Mouse (Mus musculus) forebrain, embryonic 14.5 days (tissue): ENCODE data around the gene Gm20388. TPM values are rescaled to one million over a fixed set of nuclear protein-coding genes. Genes with fewer than 3 reads are reported as not detected.

Experiments
- ATAC-seq: fragments of 200-750 bp; cut with Nextera tagmentation; 2 replicates; pipeline ENCODE4 v1.8.0; 2017; ENCODE audit warnings: mild to moderate bottlenecking, moderate library complexity
- DNase-seq: peaks from one replicate; pipeline ENCODE4 v3.0.0-alpha.2; 2015; ENCODE audit warnings: low spot score
- H3K27ac ChIP-seq: fragments of 300-500 bp; sonication (generic); 2 replicates; pipeline ENCODE4 v1.5.1; 2014; ENCODE audit warnings: low read depth, mild to moderate bottlenecking, control low read depth, low read length, moderate library complexity
- H3K27me3 ChIP-seq: fragments of 300-500 bp; sonication (generic); replicated peaks from 2 replicates; pipeline ENCODE4 v1.6.1; 2014; ENCODE audit warnings: low read length, control low read depth, mixed read lengths; ENCODE audit not compliant: control insufficient read depth, insufficient read depth
- H3K36me3 ChIP-seq: fragments of 300-500 bp; sonication (generic); 2 replicates; pipeline ENCODE4 v1.6.1; 2014; ENCODE audit warnings: low read length, control low read depth; ENCODE audit not compliant: control insufficient read depth, insufficient read depth
- H3K4me1 ChIP-seq: fragments of 300-500 bp; sonication (generic); 2 replicates; pipeline ENCODE4 v1.6.1; 2014; ENCODE audit warnings: antibody characterized with exemption, low read length, control low read depth; ENCODE audit not compliant: control insufficient read depth, insufficient read depth
- H3K4me2 ChIP-seq: fragments of 300-500 bp; sonication (generic); 2 replicates; pipeline ENCODE4 v1.6.1; 2014; ENCODE audit warnings: mild to moderate bottlenecking, control low read depth, low read length
- H3K4me3 ChIP-seq: fragments of 300-500 bp; sonication (generic); 2 replicates; pipeline ENCODE4 v1.5.1; 2014; ENCODE audit warnings: low read depth, low read length, control low read depth
- H3K9ac ChIP-seq: fragments of 300-500 bp; sonication (generic); 2 replicates; pipeline ENCODE4 v1.6.1; 2014; ENCODE audit warnings: mild to moderate bottlenecking, low read length, control low read depth, moderate library complexity
- H3K9me3 ChIP-seq: fragments of 300-500 bp; sonication (generic); replicated peaks from 2 replicates; pipeline ENCODE4 v1.6.1; 2016; ENCODE audit warnings: low read length, control low read depth, mixed read lengths; ENCODE audit not compliant: control insufficient read depth
- WGBS: fragments of 180-500 bp; shearing (Covaris S2); extraction: QIAGEN DNeasy Blood & Tissue Kit; methylation state at CpG from one replicate; pipeline ENCODE4 v1.1.7; 2014; 5-methylcytosine and 5-hydroxymethylcytosine counted together
- polyA plus RNA-seq: library from polyadenylated mRNA; unstranded; fragments of >200 nt; fragmentation: Nextera tagmentation; extraction: Ambion mirVana; gene quantifications from 2 replicates; pipeline ENCODE4 v1.2.1, GENCODE M21; 2014

The Gm20388 gene
- polyA plus RNA-seq, 1 experiment from 2014 or later: 7.4 TPM

- ATAC-seq (no peak), DNase-seq (peak; percentile 68)
- Histone ChIP-seq H3K9ac (no peak overlapping the region), H3K9me3 (no peaks in the 10 kb centered on the region), H3K27ac (no peak overlapping the region), H3K4me3 (no peak overlapping the region), H3K4me2 (no peak overlapping the region), H3K36me3 (no peaks in the 10 kb centered on the region), H3K4me1 (no peaks in the 10 kb centered on the region), H3K27me3 (no peaks in the 10 kb centered on the region)
- 31% methylated on average over 3 of the region's 3 CpGs for WGBS
Measured at GRCm38 (mm10) chr8:119885612-119886011, 25.0 kb upstream of the Gm20388 start.

GRCm38 (mm10) chr8:119887130-119887529 lies 23.5 kb upstream of the Gm20388 start:
- DNase-seq (peak; percentile 14), ATAC-seq (no peak)
- H3K4me3 ChIP-seq: no peak overlapping the region
- no peak overlapping the region for H3K9ac ChIP-seq
- H3K27ac ChIP-seq: no peak overlapping the region
- no peaks in the 10 kb centered on the region for H3K27me3 ChIP-seq
- no peaks in the 10 kb centered on the region for H3K4me1 ChIP-seq
- H3K4me2 ChIP-seq: no peak overlapping the region
- no peaks in the 10 kb centered on the region for H3K9me3 ChIP-seq
- H3K36me3 ChIP-seq: no peaks in the 10 kb centered on the region
- WGBS: 85% methylated on average over 3 of the region's 3 CpGs

- peak; percentile 55 for DNase-seq
- Histone ChIP-seq H3K4me1 (no peaks in the 10 kb centered on the region), H3K36me3 (no peaks in the 10 kb centered on the region), H3K27me3 (no peaks in the 10 kb centered on the region), H3K4me3 (no peak overlapping the region), H3K9ac (no peak overlapping the region), H3K4me2 (no peak overlapping the region), H3K27ac (no peak overlapping the region), H3K9me3 (no peaks in the 10 kb centered on the region)
- 54% methylated on average over 4 of the region's 4 CpGs for WGBS
- no peak for ATAC-seq
Measured at GRCm38 (mm10) chr8:119888012-119888411, 22.6 kb upstream of the Gm20388 start.

GRCm38 (mm10) chr8:119897069-119897468 lies 13.6 kb upstream of the Gm20388 start:
- Histone ChIP-seq H3K27me3 (peaks cover 8% of the 10 kb centered on the region), H3K27ac (no peak overlapping the region), H3K4me2 (no peak overlapping the region), H3K4me3 (no peak overlapping the region), H3K36me3 (no peaks in the 10 kb centered on the region), H3K4me1 (no peaks in the 10 kb centered on the region), H3K9ac (no peak overlapping the region), H3K9me3 (no peaks in the 10 kb centered on the region)
- ATAC-seq: no peak
- WGBS: 70% methylated on average over 4 of the region's 4 CpGs
- no peak for DNase-seq

- Histone ChIP-seq H3K36me3 (no peaks in the 10 kb centered on the region), H3K27ac (no peak overlapping the region), H3K27me3 (peaks cover 8% of the 10 kb centered on the region), H3K4me1 (no peaks in the 10 kb centered on the region), H3K9ac (no peak overlapping the region), H3K9me3 (no peaks in the 10 kb centered on the region), H3K4me3 (no peak overlapping the region), H3K4me2 (no peak overlapping the region)
- no peak for ATAC-seq
- DNase-seq: no peak
- WGBS: 24% methylated on average over 13 of the region's 13 CpGs
Measured at GRCm38 (mm10) chr8:119897933-119898332, 12.7 kb upstream of the Gm20388 start.

- no peak overlapping the region for H3K4me2 ChIP-seq
- no peak overlapping the region for H3K9ac ChIP-seq
- no peaks in the 10 kb centered on the region for H3K9me3 ChIP-seq
- H3K4me1 ChIP-seq: no peaks in the 10 kb centered on the region
- DNase-seq: no peak
- H3K27me3 ChIP-seq: peaks cover 8% of the 10 kb centered on the region
- H3K4me3 ChIP-seq: no peak overlapping the region
- 79% methylated on average over 3 of the region's 3 CpGs for WGBS
- ATAC-seq: no peak
- no peaks in the 10 kb centered on the region for H3K36me3 ChIP-seq
- no peak overlapping the region for H3K27ac ChIP-seq
Measured at GRCm38 (mm10) chr8:119901349-119901748, 9.3 kb upstream of the Gm20388 start.

GRCm38 (mm10) chr8:119901952-119902351 lies 8.7 kb upstream of the Gm20388 start:
- no peaks in the 10 kb centered on the region for H3K9me3 ChIP-seq
- no peak for ATAC-seq
- no peak for DNase-seq
- H3K4me1 ChIP-seq: no peaks in the 10 kb centered on the region
- 80% methylated on average over 8 of the region's 8 CpGs for WGBS
- H3K4me2 ChIP-seq: no peak overlapping the region
- peaks cover 8% of the 10 kb centered on the region for H3K27me3 ChIP-seq
- no peak overlapping the region for H3K9ac ChIP-seq
- no peak overlapping the region for H3K4me3 ChIP-seq
- no peaks in the 10 kb centered on the region for H3K36me3 ChIP-seq
- H3K27ac ChIP-seq: no peak overlapping the region

GRCm38 (mm10) chr8:119904323-119904911 lies 6.2 kb upstream of the Gm20388 start:
- no peak overlapping the region for H3K4me3 ChIP-seq

GRCm38 (mm10) chr8:119909944-119910546 lies 596 bp upstream of the Gm20388 start, which contains the start of gene Usp10:
Gene Usp10 (plus strand): TSS chr8:119910360.
- Histone ChIP-seq H3K27me3 (no peaks in the 10 kb centered on the region), H3K4me1 (peaks cover 29% of the 10 kb centered on the region), H3K9ac (peak within 1 kb of the TSS; percentile 91), H3K36me3 (no peaks in the 10 kb centered on the region), H3K9me3 (no peaks in the 10 kb centered on the region), H3K27ac (peak within 1 kb of the TSS; percentile 86), H3K4me3 (peak within 1 kb of the TSS; percentile 74), H3K4me2 (peak within 1 kb of the TSS; percentile 87)
- ATAC-seq (no peak; the same call in 1 of the 2 replicates), DNase-seq (no peak)
- 25% methylated on average over 13 of the region's 13 CpGs for WGBS

More at GRCm38 (mm10) chr8:119904323-119904911, 6.2 kb upstream of the Gm20388 start:
- DNase-seq: no peak
- Histone ChIP-seq H3K27ac (no peak overlapping the region), H3K4me1 (no peaks in the 10 kb centered on the region), H3K4me2 (no peak overlapping the region), H3K36me3 (no peaks in the 10 kb centered on the region), H3K9ac (no peak overlapping the region), H3K27me3 (no peaks in the 10 kb centered on the region), H3K9me3 (no peaks in the 10 kb centered on the region)
- no peak for ATAC-seq
- WGBS: 63% methylated on average over 12 of the region's 12 CpGs
